Mouse (Mus musculus): ENCODE results near the gene Ehd2. TPM values are rescaled to one million over a fixed set of nuclear protein-coding genes. Genes with fewer than 3 reads are reported as not detected.
A peak's percentile ranks its signal among the peaks of the same experiment; 100 is the strongest.

Ehd2 gene
- polyA plus RNA-seq (2015; fragmentation: Nextera tagmentation; extraction: Ambion mirVana) = 3.9 and 4.6 TPM in 2 replicates

GRCm38 (mm10) chr7:15967312-15967711, at the start of gene Ehd2:
Ehd2 (minus strand) TSS chr7:15967567.
- H3K27me3 ChIP-seq = no peaks in the 10 kb centered on the region

GRCm38 (mm10) chr7:16015384-16015783, 48.0 kb upstream of the Ehd2 start:
- 68% methylated on average over 5 of the region's 5 CpGs for WGBS (ENCODE audit: insufficient replicate concordance)

More at GRCm38 (mm10) chr7:15967312-15967711, at the start of gene Ehd2:
- Histone ChIP-seq H3K9me3 (replicated peaks) (no peaks in the 10 kb centered on the region), H3K36me3 (peaks cover 11% of the 10 kb centered on the region), H3K9ac (peak within 1 kb of the TSS; percentile 66), H3K4me2 (peak within 1 kb of the TSS; percentile 67), H3K27ac (no peak within 1 kb of the TSS), H3K4me3 (replicated peaks) (peak within 1 kb of the TSS; percentile 51), H3K4me1 (replicated peaks) (peaks cover 34% of the 10 kb centered on the region)
- peak; percentile 86 for ATAC-seq (ENCODE audit: low read depth)
- 3% methylated on average over 22 of the region's 22 CpGs for WGBS (ENCODE audit: insufficient replicate concordance)
- peak; percentile 54 for DNase-seq

GRCm38 (mm10) chr7:16014521-16015175, 47.3 kb upstream of the Ehd2 start:
- H3K36me3 ChIP-seq = 0 out of 2 replicates have a peak, but pooled peaks cover 5% of the 10 kb centered on the region
- H3K9ac ChIP-seq = no peak overlapping the region
- H3K4me2 ChIP-seq = no peak overlapping the region
- no peak overlapping the region for H3K4me3 ChIP-seq (replicated peaks)
- no peak overlapping the region for H3K27ac ChIP-seq
- 81% methylated on average over 8 of the region's 8 CpGs for WGBS (ENCODE audit: insufficient replicate concordance)
- H3K4me1 ChIP-seq (replicated peaks) = peaks cover 67% of the 10 kb centered on the region
- H3K27me3 ChIP-seq = no peaks in the 10 kb centered on the region
- ATAC-seq (ENCODE audit: low read depth) (no peak), DNase-seq (no peak)
- no peaks in the 10 kb centered on the region for H3K9me3 ChIP-seq (replicated peaks)

More at GRCm38 (mm10) chr7:16015384-16015783, 48.0 kb upstream of the Ehd2 start:
- Histone ChIP-seq H3K36me3 (0 out of 2 replicates have a peak, but pooled peaks cover 5% of the 10 kb centered on the region), H3K9ac (no peak overlapping the region), H3K9me3 (replicated peaks) (no peaks in the 10 kb centered on the region), H3K4me1 (replicated peaks) (peaks cover 73% of the 10 kb centered on the region), H3K27me3 (no peaks in the 10 kb centered on the region), H3K4me3 (replicated peaks) (no peak overlapping the region), H3K27ac (no peak overlapping the region), H3K4me2 (no peak overlapping the region)
- ATAC-seq (ENCODE audit: low read depth) (no peak), DNase-seq (no peak)

- no peak for ATAC-seq (ENCODE audit: low read depth)
- no peak overlapping the region for H3K4me2 ChIP-seq
- WGBS (ENCODE audit: insufficient replicate concordance) = 72% methylated on average over 5 of the region's 5 CpGs
- H3K36me3 ChIP-seq = 0 out of 2 replicates have a peak, but pooled peaks cover 5% of the 10 kb centered on the region
- H3K4me3 ChIP-seq (replicated peaks) = no peak overlapping the region
- no peak overlapping the region for H3K27ac ChIP-seq
- no peak for DNase-seq
- H3K9me3 ChIP-seq (replicated peaks) = no peaks in the 10 kb centered on the region
- H3K9ac ChIP-seq = no peak overlapping the region
- H3K27me3 ChIP-seq = no peaks in the 10 kb centered on the region
- H3K4me1 ChIP-seq (replicated peaks) = peaks cover 60% of the 10 kb centered on the region
These were observed 46.4 kb upstream of the Ehd2 start for GRCm38 (mm10) chr7:16013722-16014275.

- Histone ChIP-seq H3K27me3 (no peaks in the 10 kb centered on the region), H3K4me2 (no peak overlapping the region), H3K9ac (no peak overlapping the region), H3K9me3 (replicated peaks) (no peaks in the 10 kb centered on the region), H3K27ac (no peak overlapping the region), H3K36me3 (0 out of 2 replicates have a peak, but pooled peaks cover 5% of the 10 kb centered on the region), H3K4me3 (replicated peaks) (no peak overlapping the region), H3K4me1 (replicated peaks) (peaks cover 50% of the 10 kb centered on the region)
- DNase-seq (peak; percentile 13), ATAC-seq (ENCODE audit: low read depth) (no peak)
- 68% methylated on average over 11 of the region's 11 CpGs for WGBS (ENCODE audit: insufficient replicate concordance)
These were observed 45.4 kb upstream of the Ehd2 start for GRCm38 (mm10) chr7:16012576-16013263.

GRCm38 (mm10) chr7:16011418-16012085, 44.2 kb upstream of the Ehd2 start:
- Histone ChIP-seq H3K4me2 (no peak overlapping the region), H3K4me1 (replicated peaks) (peaks cover 45% of the 10 kb centered on the region), H3K9ac (no peak overlapping the region), H3K27me3 (no peaks in the 10 kb centered on the region), H3K36me3 (0 out of 2 replicates have a peak, but pooled peaks cover 5% of the 10 kb centered on the region), H3K9me3 (replicated peaks) (no peaks in the 10 kb centered on the region), H3K27ac (no peak overlapping the region), H3K4me3 (replicated peaks) (no peak overlapping the region)
- ATAC-seq (ENCODE audit: low read depth) = no peak
- WGBS (ENCODE audit: insufficient replicate concordance) = 29% methylated on average over 7 of the region's 7 CpGs
- DNase-seq = no peak

- Histone ChIP-seq H3K9ac (no peak overlapping the region), H3K36me3 (0 out of 2 replicates have a peak, but pooled peaks cover 5% of the 10 kb centered on the region), H3K4me1 (replicated peaks) (peaks cover 44% of the 10 kb centered on the region), H3K4me2 (no peak overlapping the region), H3K27ac (no peak overlapping the region), H3K4me3 (replicated peaks) (no peak overlapping the region), H3K9me3 (replicated peaks) (no peaks in the 10 kb centered on the region), H3K27me3 (no peaks in the 10 kb centered on the region)
- ATAC-seq (ENCODE audit: low read depth) (no peak), DNase-seq (no peak)
- 72% methylated on average over 5 of the region's 5 CpGs for WGBS (ENCODE audit: insufficient replicate concordance)
These were observed 43.3 kb upstream of the Ehd2 start for GRCm38 (mm10) chr7:16010649-16011048.

- peaks cover 41% of the 10 kb centered on the region for H3K4me1 ChIP-seq (replicated peaks)
- H3K4me3 ChIP-seq (replicated peaks) = no peak overlapping the region
- no peaks in the 10 kb centered on the region for H3K9me3 ChIP-seq (replicated peaks)
- H3K27ac ChIP-seq = no peak overlapping the region
- no peaks in the 10 kb centered on the region for H3K27me3 ChIP-seq
- H3K9ac ChIP-seq = no peak overlapping the region
- ATAC-seq (ENCODE audit: low read depth) (no peak), DNase-seq (no peak)
- 73% methylated on average over 7 of the region's 7 CpGs for WGBS (ENCODE audit: insufficient replicate concordance)
- 0 out of 2 replicates have a peak, but pooled peaks cover 5% of the 10 kb centered on the region for H3K36me3 ChIP-seq
- H3K4me2 ChIP-seq = no peak overlapping the region
These were observed 42.3 kb upstream of the Ehd2 start for GRCm38 (mm10) chr7:16009636-16010035.

- H3K4me3 ChIP-seq (replicated peaks) = no peak overlapping the region
- ATAC-seq (ENCODE audit: low read depth) = no peak
- H3K4me2 ChIP-seq = no peak overlapping the region
- H3K36me3 ChIP-seq = no peaks in the 10 kb centered on the region
- no peak overlapping the region for H3K9ac ChIP-seq
- H3K27me3 ChIP-seq = no peaks in the 10 kb centered on the region
- H3K4me1 ChIP-seq (replicated peaks) = peaks cover 47% of the 10 kb centered on the region
- no peak for DNase-seq
- 73% methylated on average over 3 of the region's 3 CpGs for WGBS (ENCODE audit: insufficient replicate concordance)
- H3K27ac ChIP-seq = no peak overlapping the region
- no peaks in the 10 kb centered on the region for H3K9me3 ChIP-seq (replicated peaks)
These were observed 37.7 kb upstream of the Ehd2 start for GRCm38 (mm10) chr7:16005020-16005419.

GRCm38 (mm10) chr7:16004177-16004856, 37.0 kb upstream of the Ehd2 start:
- DNase-seq (no peak), ATAC-seq (ENCODE audit: low read depth) (no peak)
- WGBS (ENCODE audit: insufficient replicate concordance) = 72% methylated on average over 12 of the region's 12 CpGs
- Histone ChIP-seq H3K9me3 (replicated peaks) (no peaks in the 10 kb centered on the region), H3K4me2 (no peak overlapping the region), H3K27ac (no peak overlapping the region), H3K4me3 (replicated peaks) (no peak overlapping the region), H3K9ac (no peak overlapping the region), H3K4me1 (replicated peaks) (peaks cover 54% of the 10 kb centered on the region), H3K27me3 (no peaks in the 10 kb centered on the region), H3K36me3 (peaks cover under 1% of the 10 kb centered on the region; the same call in 1 of the 2 replicates)

Data from liver, embryonic 13.5 days (tissue).